Mouse (Mus musculus): ENCODE data around the gene Zfp871. TPM values are rescaled to one million over a fixed set of nuclear protein-coding genes. Genes with fewer than 3 reads are reported as not detected.

The Zfp871 gene
- polyA plus RNA-seq (2016; fragmentation: Nextera tagmentation; extraction: Ambion mirVana): 47.9 and 50.5 TPM in 2 replicates

DNA sequence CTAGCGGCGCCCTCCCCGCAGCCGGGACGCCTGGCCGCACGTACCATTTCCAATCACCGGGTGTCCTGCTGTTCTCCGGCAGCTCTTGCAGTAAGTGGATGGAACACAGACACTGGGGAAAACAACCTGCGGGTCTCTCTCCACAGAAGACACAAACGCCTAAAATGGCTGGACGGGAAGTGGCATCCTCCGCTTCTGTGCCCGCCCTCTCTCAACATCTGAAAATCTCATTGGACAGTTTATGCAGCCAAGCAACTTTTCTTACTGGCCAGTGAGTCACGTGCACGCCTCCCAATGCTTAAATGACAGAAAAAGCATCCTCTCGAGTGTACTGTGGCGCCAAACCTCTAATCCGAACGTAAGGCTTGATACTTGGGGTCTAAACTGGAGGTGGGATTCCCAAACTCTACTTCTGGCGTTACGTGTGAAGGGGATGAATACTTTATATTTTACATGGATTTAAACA lies at the start of gene Zfp871:
Gene Zfp871, minus strand, starts transcription at position 194 of the 466 bp plus-strand sequence.
- 0% methylated on average over 22 of the region's 22 CpGs for WGBS
- H3K4me1 ChIP-seq: peaks cover 23% of the 10 kb centered on the region
- H3K4me3 ChIP-seq: peak within 1 kb of the TSS; percentile 95
- H3K27ac ChIP-seq: peak within 1 kb of the TSS; percentile 96
- peaks cover 8% of the 10 kb centered on the region for H3K9me3 ChIP-seq
- no peaks in the 10 kb centered on the region for H3K27me3 ChIP-seq (ENCODE audit: poor library complexity, severe bottlenecking)
- peak; percentile 88 for DNase-seq (ENCODE audit: extremely low spot score, low spot score)
- H3K36me3 ChIP-seq (replicated peaks): peaks cover 36% of the 10 kb centered on the region

DNA sequence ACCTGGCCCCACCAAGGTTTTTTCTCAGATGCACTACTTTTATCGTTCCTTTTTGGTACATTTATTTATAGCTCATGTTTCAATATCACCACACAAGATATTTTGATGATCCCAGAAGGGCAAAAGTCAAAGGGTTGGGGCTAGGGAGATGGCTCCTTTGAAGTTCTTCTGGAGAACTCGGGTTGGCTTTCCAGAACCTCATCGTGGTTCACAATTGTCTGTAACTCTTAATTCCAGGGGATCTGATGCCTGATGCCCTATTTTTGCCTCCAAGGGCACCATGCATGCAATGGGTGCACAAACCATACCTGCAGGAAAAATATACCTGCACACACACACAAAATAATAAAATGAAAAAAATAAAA lies 42.3 kb upstream of the Zfp871 start:
- Histone ChIP-seq H3K4me3 (peak overlapping the region; percentile 80), H3K27me3 (ENCODE audit: poor library complexity, severe bottlenecking) (no peaks in the 10 kb centered on the region), H3K27ac (peak overlapping the region; percentile 95), H3K9me3 (no peaks in the 10 kb centered on the region), H3K36me3 (replicated peaks) (peaks cover 19% of the 10 kb centered on the region), H3K4me1 (peaks cover 14% of the 10 kb centered on the region)
- 39% methylated on average over 3 of the region's 3 CpGs for WGBS
- DNase-seq (ENCODE audit: extremely low spot score, low spot score): no peak

DNA sequence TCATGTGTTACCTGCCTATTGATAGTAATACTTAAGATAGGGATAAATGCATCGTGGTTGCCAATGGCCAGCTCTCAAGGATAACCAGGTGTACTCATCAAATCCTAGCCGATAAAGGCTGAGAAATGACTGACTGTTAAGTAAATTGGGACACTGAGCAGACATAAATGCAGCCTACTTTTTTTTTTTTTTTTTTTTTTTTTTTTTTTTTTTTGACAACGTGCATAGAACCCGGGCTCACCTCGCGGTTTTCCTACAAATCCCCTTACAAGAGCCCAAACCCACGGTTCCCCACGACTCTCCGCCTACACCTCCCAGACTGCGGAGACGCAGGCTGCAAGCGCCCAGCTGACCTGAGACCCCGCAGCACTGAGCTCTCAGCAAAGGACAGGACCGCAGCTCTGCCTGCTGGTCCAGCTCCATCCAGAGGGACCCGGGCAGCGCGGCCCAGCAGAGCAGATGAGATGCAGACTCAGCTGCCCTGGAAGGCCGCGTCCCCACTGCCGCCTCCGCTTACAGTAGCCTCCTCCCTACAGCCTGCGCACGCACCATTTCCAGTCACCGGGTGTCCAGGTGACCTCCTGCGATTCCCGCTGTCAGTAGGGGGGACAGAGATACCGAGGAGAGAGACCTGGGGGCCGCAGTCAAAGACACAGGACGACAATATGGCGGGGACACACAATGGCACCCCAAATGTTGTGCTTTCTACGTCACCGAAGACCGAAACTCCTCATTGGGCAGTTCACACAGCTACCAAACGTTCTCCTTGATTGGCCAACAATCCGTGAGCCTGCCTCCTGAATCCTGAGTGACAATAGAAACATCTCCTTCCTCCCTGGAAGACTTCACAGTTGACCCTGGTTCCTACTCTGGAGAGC lies 41.7 kb upstream of the Zfp871 start, which contains the start of gene Zfp799:
Gene Zfp799, minus strand, starts transcription at position 722 of the 878 bp plus-strand sequence.
- Histone ChIP-seq H3K4me1 (peaks cover 14% of the 10 kb centered on the region), H3K4me3 (peak within 1 kb of the TSS; percentile 80), H3K36me3 (replicated peaks) (peaks cover 25% of the 10 kb centered on the region), H3K27ac (peak within 1 kb of the TSS; percentile 95), H3K27me3 (ENCODE audit: poor library complexity, severe bottlenecking) (no peaks in the 10 kb centered on the region), H3K9me3 (no peaks in the 10 kb centered on the region)
- 3% methylated on average over 35 of the region's 35 CpGs for WGBS
- peak; percentile 85 for DNase-seq (ENCODE audit: extremely low spot score, low spot score)

DNA sequence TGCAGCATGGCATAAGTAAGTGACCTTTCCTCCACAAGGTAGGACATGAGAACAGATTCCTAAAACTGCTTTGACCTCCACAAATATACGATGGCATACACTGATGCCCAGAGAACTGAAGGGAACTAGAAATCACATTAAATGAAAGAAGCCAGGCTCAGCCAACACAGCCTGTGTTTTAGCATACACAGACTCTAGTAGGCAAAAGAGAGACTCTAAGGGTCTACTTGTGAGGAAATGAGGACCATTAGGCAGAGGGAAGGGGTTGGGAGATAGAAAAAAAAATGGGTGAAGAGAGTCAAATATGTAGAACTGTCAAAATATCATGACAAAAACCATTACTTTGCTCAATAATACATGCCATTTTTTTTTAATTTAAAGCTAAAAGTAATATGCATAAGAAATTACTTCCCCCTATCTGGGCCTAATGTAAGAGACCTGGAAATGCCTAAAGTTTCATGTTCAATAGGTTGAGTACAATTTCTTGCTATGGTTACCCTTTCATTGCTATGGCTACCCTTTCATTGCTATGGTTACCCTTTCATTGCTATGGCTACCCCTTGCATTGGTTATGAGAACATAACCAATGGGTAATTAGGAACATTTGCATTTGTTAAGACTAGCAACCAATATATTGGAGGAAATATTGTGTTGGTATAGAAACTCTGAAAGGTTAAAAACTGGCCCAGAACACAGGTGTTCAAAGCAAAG lies 28.1 kb upstream of the Zfp871 start:
- 100% methylated on average over 1 of the region's 1 CpGs for WGBS
- H3K27ac ChIP-seq: peak overlapping the region; percentile 56; the same call in 1 of the 2 replicates
- H3K4me1 ChIP-seq: peaks cover 15% of the 10 kb centered on the region
- no peak for DNase-seq (ENCODE audit: extremely low spot score, low spot score)
- no peaks in the 10 kb centered on the region for H3K9me3 ChIP-seq
- peaks cover 68% of the 10 kb centered on the region for H3K36me3 ChIP-seq (replicated peaks)
- no peak overlapping the region for H3K4me3 ChIP-seq
- no peaks in the 10 kb centered on the region for H3K27me3 ChIP-seq (ENCODE audit: poor library complexity, severe bottlenecking)

DNA sequence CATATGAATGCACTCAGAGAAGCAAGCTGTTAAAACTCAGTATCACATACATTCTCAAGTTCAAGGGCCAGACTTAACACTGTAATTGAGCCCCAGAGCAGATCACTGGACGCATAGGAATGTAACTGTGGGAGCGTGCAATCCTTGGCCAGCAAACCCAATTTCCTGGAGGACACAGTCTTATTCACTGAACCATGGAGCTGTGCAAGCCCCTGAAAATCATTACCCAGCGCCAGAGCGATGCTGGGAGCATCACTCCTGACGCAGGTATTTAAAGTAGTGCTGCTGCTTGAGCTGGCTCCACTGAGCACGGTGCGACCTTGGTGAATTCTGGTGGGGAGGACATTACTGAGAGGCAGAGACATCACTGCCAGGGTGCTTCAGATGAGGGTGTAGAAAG lies 26.0 kb upstream of the Zfp871 start:
- H3K4me1 ChIP-seq: peaks cover 36% of the 10 kb centered on the region
- no peak for DNase-seq (ENCODE audit: extremely low spot score, low spot score)
- H3K36me3 ChIP-seq (replicated peaks): peaks cover 47% of the 10 kb centered on the region
- H3K27me3 ChIP-seq (ENCODE audit: poor library complexity, severe bottlenecking): no peaks in the 10 kb centered on the region
- WGBS: 85% methylated on average over 7 of the region's 7 CpGs
- no peak overlapping the region for H3K27ac ChIP-seq
- no peaks in the 10 kb centered on the region for H3K9me3 ChIP-seq
- no peak overlapping the region for H3K4me3 ChIP-seq

DNA sequence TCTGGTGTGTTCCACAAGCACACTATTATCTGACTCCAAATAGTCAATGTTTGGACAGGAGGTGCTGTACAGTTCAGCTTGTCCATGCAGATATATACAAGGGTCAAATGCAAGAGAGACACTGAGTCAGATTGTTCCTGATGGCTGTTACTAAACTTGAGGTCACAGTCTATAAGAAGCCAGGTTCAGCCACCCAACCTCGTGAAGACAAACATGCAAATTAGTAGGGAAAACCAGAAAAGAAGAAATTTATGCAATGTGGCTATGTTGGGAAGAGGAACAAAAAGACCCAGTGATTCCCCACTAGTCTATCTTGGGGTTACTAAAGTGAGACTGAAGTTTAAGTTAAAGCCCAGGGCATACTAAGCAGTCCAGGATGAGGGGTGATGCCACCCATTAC lies 22.6 kb upstream of the Zfp871 start:
- Histone ChIP-seq H3K36me3 (replicated peaks) (peaks cover 16% of the 10 kb centered on the region), H3K27ac (peak overlapping the region; percentile 93), H3K27me3 (ENCODE audit: poor library complexity, severe bottlenecking) (no peaks in the 10 kb centered on the region), H3K9me3 (no peaks in the 10 kb centered on the region), H3K4me1 (peaks cover 49% of the 10 kb centered on the region), H3K4me3 (peak overlapping the region; percentile 76; the same call in 1 of the 2 replicates)
- 46% methylated on average over 1 of the region's 1 CpGs for WGBS
- DNase-seq (ENCODE audit: extremely low spot score, low spot score): no peak

DNA sequence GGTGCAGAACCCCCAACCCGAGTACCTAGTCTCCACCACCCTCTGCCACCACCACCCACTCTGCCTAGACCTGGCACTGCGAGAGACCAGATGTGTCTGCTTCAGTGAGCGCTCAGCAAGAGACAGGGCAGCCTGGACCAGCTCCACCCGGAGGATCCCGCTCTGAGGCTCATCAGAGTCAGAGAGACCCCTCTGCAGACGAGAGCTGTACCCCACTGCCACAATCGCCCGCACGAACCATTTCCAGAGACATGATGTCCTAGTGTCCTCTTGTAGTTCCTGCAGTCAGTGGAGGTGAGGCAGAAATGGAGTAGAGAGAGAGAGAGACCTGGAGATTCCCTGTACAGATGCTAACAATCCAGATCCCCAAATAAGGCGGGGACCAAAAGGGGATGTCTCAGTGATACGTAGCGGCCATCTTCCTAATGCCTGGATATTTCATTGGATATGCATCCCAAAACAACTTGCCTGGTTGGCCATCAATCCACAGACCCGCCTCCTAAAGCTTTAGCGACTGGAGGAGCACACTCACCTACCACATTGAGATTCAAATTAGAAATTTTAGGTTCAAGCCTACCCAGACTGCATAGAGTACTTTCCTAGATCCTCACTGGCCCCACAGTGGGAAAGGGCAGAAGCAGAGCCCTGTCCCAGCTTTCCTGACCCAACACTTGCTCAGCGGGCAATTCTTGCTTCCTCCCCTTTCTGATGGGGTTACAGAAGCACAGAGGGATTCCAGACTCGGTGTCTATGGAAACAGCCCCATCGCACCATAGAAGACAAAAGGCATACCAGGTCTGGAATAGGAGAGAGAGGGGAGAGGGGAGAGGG lies 21.7 kb upstream of the Zfp871 start, which contains the start of gene Zfp811:
Gene Zfp811, minus strand, starts transcription at position 388 of the 831 bp plus-strand sequence.
- H3K27ac ChIP-seq: peak within 1 kb of the TSS; percentile 93
- peak within 1 kb of the TSS; percentile 76 for H3K4me3 ChIP-seq
- WGBS: 0% methylated on average over 17 of the region's 17 CpGs
- H3K9me3 ChIP-seq: no peaks in the 10 kb centered on the region
- DNase-seq (ENCODE audit: extremely low spot score, low spot score): peak; percentile 77
- peaks cover 8% of the 10 kb centered on the region for H3K36me3 ChIP-seq (replicated peaks)
- peaks cover 49% of the 10 kb centered on the region for H3K4me1 ChIP-seq
- H3K27me3 ChIP-seq (ENCODE audit: poor library complexity, severe bottlenecking): no peaks in the 10 kb centered on the region

DNA sequence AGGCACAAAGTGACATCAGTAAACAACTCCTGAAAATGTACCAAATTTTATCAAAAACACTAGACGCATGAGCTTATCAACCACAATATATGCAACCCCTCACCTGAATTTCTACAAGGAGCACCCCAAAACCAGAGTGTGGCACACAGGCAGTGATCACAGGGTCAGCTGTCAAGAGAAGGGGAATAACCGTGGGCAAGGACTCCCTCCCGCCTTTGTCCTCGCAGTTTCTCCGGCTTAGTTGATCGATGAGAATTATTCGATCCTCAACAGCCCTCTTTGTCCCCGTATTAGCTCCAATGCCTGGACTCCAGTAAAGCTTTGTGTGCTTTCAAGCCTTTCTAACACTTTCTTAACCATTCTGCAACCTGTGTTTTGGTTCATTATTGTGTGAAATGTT lies 20.8 kb upstream of the Zfp871 start:
- Histone ChIP-seq H3K27me3 (ENCODE audit: poor library complexity, severe bottlenecking) (no peaks in the 10 kb centered on the region), H3K27ac (peak overlapping the region; percentile 93), H3K36me3 (replicated peaks) (peaks cover 4% of the 10 kb centered on the region), H3K4me3 (peak overlapping the region; percentile 76), H3K9me3 (no peaks in the 10 kb centered on the region), H3K4me1 (peaks cover 49% of the 10 kb centered on the region)
- DNase-seq (ENCODE audit: extremely low spot score, low spot score): no peak
- 7% methylated on average over 8 of the region's 8 CpGs for WGBS

DNA sequence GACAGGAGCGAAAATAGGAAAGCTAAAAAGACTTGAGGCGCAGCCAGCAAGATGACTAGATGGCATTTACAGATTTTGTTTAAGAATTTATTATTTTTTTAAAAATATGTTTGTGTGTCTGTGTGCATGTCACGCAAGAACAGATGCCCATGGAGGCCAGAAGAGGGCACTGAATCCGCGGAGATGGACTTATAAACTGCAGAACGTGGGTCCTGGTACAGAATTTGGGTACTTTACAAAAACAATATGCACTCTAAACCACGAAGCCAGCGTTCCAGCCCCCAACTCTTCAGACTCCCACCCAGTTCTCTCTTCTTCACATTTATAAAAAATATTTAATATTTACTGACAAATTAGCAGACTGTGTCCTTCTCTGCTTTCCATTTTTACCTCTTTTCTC lies 1.2 kb upstream of the Zfp871 start:
- H3K4me3 ChIP-seq: peak overlapping the region; percentile 95
- peaks cover 23% of the 10 kb centered on the region for H3K4me1 ChIP-seq
- DNase-seq (ENCODE audit: extremely low spot score, low spot score): no peak
- H3K9me3 ChIP-seq: 0 out of 2 replicates have a peak, but pooled peaks cover under 1% of the 10 kb centered on the region
- H3K27ac ChIP-seq: peak overlapping the region; percentile 96; the same call in 1 of the 2 replicates
- peaks cover 25% of the 10 kb centered on the region for H3K36me3 ChIP-seq (replicated peaks)
- H3K27me3 ChIP-seq (ENCODE audit: poor library complexity, severe bottlenecking): no peaks in the 10 kb centered on the region
- WGBS: 75% methylated on average over 8 of the region's 8 CpGs

DNA sequence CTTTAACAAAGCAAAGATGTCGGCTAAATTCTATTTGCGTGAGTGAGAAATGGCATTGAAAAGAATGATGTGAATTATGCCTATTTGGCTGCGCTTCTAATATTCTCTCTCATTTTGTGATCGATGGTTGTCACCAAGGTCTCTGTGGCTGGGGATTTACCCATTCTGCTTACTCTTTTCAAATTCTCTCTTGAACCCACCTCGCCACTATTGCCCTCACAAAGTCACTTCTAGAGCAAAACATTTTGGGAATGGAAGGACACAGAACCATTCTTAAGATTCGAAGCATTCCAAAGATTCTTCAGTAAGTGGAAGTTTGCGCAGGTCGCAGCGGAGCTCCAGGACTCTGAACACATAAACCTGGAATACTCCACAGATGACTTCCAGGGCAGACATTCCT lies 489 bp upstream of the Zfp871 start:
- H3K9me3 ChIP-seq: peaks cover 5% of the 10 kb centered on the region; the same call in 1 of the 2 replicates
- no peaks in the 10 kb centered on the region for H3K27me3 ChIP-seq (ENCODE audit: poor library complexity, severe bottlenecking)
- H3K4me3 ChIP-seq: peak overlapping the region; percentile 95
- H3K4me1 ChIP-seq: peaks cover 23% of the 10 kb centered on the region
- WGBS: 12% methylated on average over 9 of the region's 9 CpGs
- peak overlapping the region; percentile 96 for H3K27ac ChIP-seq
- peaks cover 31% of the 10 kb centered on the region for H3K36me3 ChIP-seq (replicated peaks)
- peak; percentile 16 for DNase-seq (ENCODE audit: extremely low spot score, low spot score)

DNA sequence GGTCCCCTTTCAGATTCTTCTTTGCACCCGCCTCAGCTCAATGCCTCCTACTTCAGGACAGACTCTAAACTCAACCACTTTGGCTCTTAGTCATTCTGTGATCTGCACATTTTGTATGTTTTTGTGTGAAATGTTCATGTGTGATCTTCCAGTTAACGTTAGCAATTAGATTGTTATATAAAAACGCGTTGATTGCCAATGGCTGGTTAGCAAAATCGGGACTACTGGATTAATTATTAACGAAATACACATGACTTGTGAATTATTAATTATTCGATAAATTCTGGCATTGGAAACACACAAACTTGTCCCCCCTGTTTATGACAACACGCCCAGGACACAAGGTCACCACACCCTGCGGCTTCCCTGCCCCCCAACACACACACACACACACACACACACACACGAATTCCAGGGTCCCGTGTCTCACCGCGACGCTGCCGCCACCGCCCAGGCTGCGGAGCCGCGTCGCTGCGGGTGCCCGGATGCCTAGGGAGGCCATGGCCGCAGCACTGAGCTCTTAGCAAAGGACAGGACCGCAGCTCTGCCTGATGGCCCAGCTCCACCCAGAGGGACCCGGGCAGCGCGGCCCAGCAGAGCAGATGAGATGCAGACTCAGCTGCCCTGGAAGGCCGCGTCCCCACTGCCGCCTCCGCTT lies 522 bp downstream of the Zfp871 start:
- Histone ChIP-seq H3K36me3 (replicated peaks) (peaks cover 41% of the 10 kb centered on the region), H3K27me3 (ENCODE audit: poor library complexity, severe bottlenecking) (no peaks in the 10 kb centered on the region), H3K4me1 (peaks cover 23% of the 10 kb centered on the region), H3K9me3 (peaks cover 13% of the 10 kb centered on the region), H3K4me3 (peak overlapping the region; percentile 95), H3K27ac (peak overlapping the region; percentile 96)
- 2% methylated on average over 31 of the region's 31 CpGs for WGBS
- DNase-seq (ENCODE audit: extremely low spot score, low spot score): no peak
